Mouse (Mus musculus) hindbrain, embryonic 14.5 days (tissue): ENCODE measurements at regions not wholly inside any gene's neighbourhood (a gene's known extent, or its start where the extent isn't known, plus 50 kb on each side); places are given as distances from the start of the nearest gene placed in this dataset.

Experiments used
- ATAC-seq: fragments of 200-750 bp; cut with Nextera tagmentation; 2 replicates; pipeline ENCODE4 v1.8.0; 2017; ENCODE audit warnings: moderate number of reproducible peaks, mild to moderate bottlenecking, moderate TSS enrichment, moderate library complexity; ENCODE audit not compliant: low FRiP score
- DNase-seq: peaks from one replicate; pipeline ENCODE4 v3.0.0-alpha.2; 2015; ENCODE audit warnings: low spot score
- H3K27ac ChIP-seq: fragments of 300-500 bp; sonication (generic); 2 replicates; pipeline ENCODE4 v1.5.1; 2014; ENCODE audit warnings: mild to moderate bottlenecking, moderate library complexity
- H3K27me3 ChIP-seq: fragments of 300-500 bp; sonication (generic); 2 replicates; pipeline ENCODE4 v1.6.1; 2014; ENCODE audit warnings: mild to moderate bottlenecking, low read length, mixed read lengths; ENCODE audit not compliant: control insufficient read depth, insufficient read depth
- H3K36me3 ChIP-seq: fragments of 300-500 bp; sonication (generic); replicated peaks from 2 replicates; pipeline ENCODE4 v1.6.1; 2014; ENCODE audit not compliant: control insufficient read depth, insufficient read depth
- H3K4me1 ChIP-seq: fragments of 300-500 bp; sonication (generic); replicated peaks from 2 replicates; pipeline ENCODE4 v1.6.1; 2014; ENCODE audit warnings: antibody characterized with exemption, low read length, mixed read lengths; ENCODE audit not compliant: control insufficient read depth, insufficient read depth
- H3K4me2 ChIP-seq: fragments of 300-500 bp; sonication (generic); replicated peaks from 2 replicates; pipeline ENCODE4 v1.6.1; 2014; ENCODE audit warnings: mild to moderate bottlenecking, moderate library complexity
- H3K4me3 ChIP-seq: fragments of 300-500 bp; sonication (generic); replicated peaks from 2 replicates; pipeline ENCODE4 v1.5.1; 2014; ENCODE audit warnings: mild to moderate bottlenecking, low read length
- H3K9ac ChIP-seq: fragments of 300-500 bp; sonication (generic); 2 replicates; pipeline ENCODE4 v1.6.1; 2014
- H3K9me3 ChIP-seq: fragments of 300-500 bp; sonication (generic); 2 replicates; pipeline ENCODE4 v1.6.1; 2016; ENCODE audit warnings: low read length; ENCODE audit not compliant: control insufficient read depth
- WGBS: fragments of 180-500 bp; shearing (Covaris S2); extraction: QIAGEN DNeasy Blood & Tissue Kit; methylation state at CpG from one replicate; pipeline ENCODE4 v1.1.7; 2014; 5-methylcytosine and 5-hydroxymethylcytosine counted together

DNA sequence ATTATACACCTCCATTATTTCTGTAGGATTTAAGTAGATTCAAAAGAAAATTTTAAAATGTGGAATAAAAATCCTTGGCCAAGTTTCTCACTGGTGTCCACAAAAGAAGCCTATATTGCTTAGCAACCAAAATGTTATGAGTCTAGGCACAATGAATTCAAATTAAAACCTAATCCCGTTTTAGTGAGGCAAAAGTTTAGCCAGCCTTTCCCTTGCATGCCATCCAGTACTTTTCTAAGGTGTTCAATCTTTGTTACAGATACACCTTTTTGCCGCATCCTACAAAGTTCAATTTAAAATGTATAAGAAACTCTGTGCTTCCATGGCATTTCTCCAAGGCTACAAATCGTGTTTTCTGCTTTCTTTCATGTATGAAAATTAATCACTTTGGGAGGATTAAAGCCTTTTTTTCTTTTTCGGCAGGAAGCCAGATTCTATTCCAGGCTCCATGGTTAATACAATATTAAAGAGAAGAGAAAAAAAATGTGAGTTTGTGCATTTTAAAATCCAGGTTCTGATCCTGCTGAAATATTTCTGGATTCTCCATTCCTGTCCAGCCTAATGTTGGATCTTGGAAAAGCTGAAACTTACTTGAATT, 463.8 kb downstream of the Kctd8 start:
- no peak overlapping the region for H3K27ac ChIP-seq
- H3K9me3 ChIP-seq, result no peaks in the 10 kb centered on the region
- WGBS, result 66% methylated on average over 4 of the region's 4 CpGs
- no peak overlapping the region for H3K4me3 ChIP-seq
- H3K36me3 ChIP-seq, result no peaks in the 10 kb centered on the region
- H3K9ac ChIP-seq, result no peak overlapping the region
- no peaks in the 10 kb centered on the region for H3K27me3 ChIP-seq
- DNase-seq (peak; percentile 35), ATAC-seq (no peak)
- no peak overlapping the region for H3K4me2 ChIP-seq
- H3K4me1 ChIP-seq, result no peaks in the 10 kb centered on the region

DNA sequence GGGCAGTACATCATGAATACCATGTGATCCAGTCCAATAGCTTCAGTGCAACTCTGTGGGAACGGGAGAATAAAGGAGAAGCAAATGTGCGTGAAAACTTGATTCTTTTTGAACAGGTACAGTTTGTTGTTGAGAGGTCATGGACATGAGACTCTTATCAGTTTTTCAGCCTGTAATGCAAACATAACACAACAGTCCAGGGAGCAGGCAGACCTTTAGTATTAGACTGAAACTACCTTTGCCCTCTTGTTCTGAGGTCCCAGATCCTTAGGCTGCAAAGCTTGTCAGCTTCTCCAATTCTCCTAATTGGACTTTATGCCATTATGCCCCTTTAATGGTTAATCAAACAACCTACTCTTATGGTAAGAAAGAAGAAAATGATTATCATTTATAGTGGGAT, 470.1 kb downstream of the Kctd8 start:
- Histone ChIP-seq H3K36me3 (no peaks in the 10 kb centered on the region), H3K27me3 (no peaks in the 10 kb centered on the region), H3K9me3 (no peaks in the 10 kb centered on the region), H3K9ac (no peak overlapping the region), H3K27ac (no peak overlapping the region), H3K4me3 (no peak overlapping the region), H3K4me1 (no peaks in the 10 kb centered on the region), H3K4me2 (no peak overlapping the region)
- WGBS, result 88% methylated on average over 2 of the region's 2 CpGs
- no peak for DNase-seq
- ATAC-seq, result no peak
